Mouse (Mus musculus) MEL (cell line): Measurements from ENCODE around the gene Lhfp. TPM values are rescaled to one million over a fixed set of nuclear protein-coding genes. Genes with fewer than 3 reads are reported as not detected.

ENCODE experiments used
- DNase-seq: peaks from one replicate; pipeline ENCODE4 v3.0.0; 2011; ENCODE audit warnings: low read depth, low spot score
- H3K27ac ChIP-seq: 2 replicates; pipeline ENCODE4 v1.5.1; 2012; ENCODE audit warnings: low read depth, mild to moderate bottlenecking, control low read depth, low read length, moderate library complexity; ENCODE audit not compliant: control insufficient read depth
- H3K27me3 ChIP-seq, 2 experiments: fragments of 150-350 bp in 1 of 2; sonication (generic) in 1 of 2; 2 replicates each; pipeline ENCODE4 v1.6.1; 2012; ENCODE audit warnings: low read length in 2 of 2, mild to moderate bottlenecking in 2 of 2, improper control_type of control experiment in 1 of 2, moderate library complexity in 1 of 2; ENCODE audit not compliant: insufficient read depth in 2 of 2, control insufficient read depth in 1 of 2
- H3K36me3 ChIP-seq, 2 experiments: 2 replicates each; pipeline ENCODE4 v1.6.1; 2012 to 2014; ENCODE audit warnings: low read length in 2 of 2, improper control_type of control experiment in 1 of 2, inconsistent platforms in 1 of 2, mild to moderate bottlenecking in 1 of 2; ENCODE audit not compliant: insufficient read depth in 2 of 2, control insufficient read depth in 1 of 2
- H3K4me1 ChIP-seq, 2 experiments: fragments of 150-350 bp in 1 of 2; sonication (generic) in 1 of 2; 2 replicates each; pipeline ENCODE4 v1.6.1; 2012; ENCODE audit warnings: low read length in 2 of 2, improper control_type of control experiment in 1 of 2, mild to moderate bottlenecking in 1 of 2; ENCODE audit not compliant: insufficient read depth in 2 of 2, control insufficient read depth in 1 of 2
- H3K4me3 ChIP-seq, 2 experiments: fragments of 150-350 bp in 1 of 2; sonication (generic) in 1 of 2; 2 replicates each; pipeline ENCODE4 v1.5.1; 2012; ENCODE audit warnings: low read depth in 2 of 2, low read length in 2 of 2, mild to moderate bottlenecking in 2 of 2, moderate library complexity in 2 of 2, control low read depth in 1 of 2, improper control_type of control experiment in 1 of 2; ENCODE audit not compliant: control insufficient read depth in 1 of 2, insufficient read depth in 1 of 2
- H3K79me2 ChIP-seq: 2 replicates; pipeline ENCODE4 v1.6.1; 2012; ENCODE audit warnings: mild to moderate bottlenecking, low read length, moderate library complexity; ENCODE audit not compliant: control insufficient read depth, poor library complexity, insufficient read depth
- H3K9ac ChIP-seq: 2 replicates; pipeline ENCODE4 v1.6.1; 2012; ENCODE audit warnings: low read depth, mild to moderate bottlenecking, control low read depth, low read length, moderate library complexity; ENCODE audit not compliant: control insufficient read depth, poor library complexity, severe bottlenecking
- H3K9me3 ChIP-seq: fragments of 150-350 bp; sonication (generic); replicated peaks from 2 replicates; pipeline ENCODE4 v1.6.1; 2012; ENCODE audit warnings: mild to moderate bottlenecking, low read length, improper control_type of control experiment, moderate library complexity; ENCODE audit not compliant: insufficient read depth
- BHLHE40 ChIP-seq: IDR thresholded peaks from 2 replicates; pipeline ENCODE4 v1.6.1; 2012; ENCODE audit warnings: low read depth, mild to moderate bottlenecking, inconsistent platforms, low read length, improper control_type of control experiment, borderline replicate concordance
- CHD1 ChIP-seq: IDR thresholded peaks from 2 replicates; pipeline ENCODE4 v1.6.1; 2012; ENCODE audit warnings: low read depth, mild to moderate bottlenecking, inconsistent platforms, low read length, improper control_type of control experiment
- CTCF ChIP-seq, 3 experiments: IDR thresholded peaks in 2 of 3; conservative IDR thresholded peaks in 1 of 3; 2 replicates each; pipeline ENCODE4 v1.5.1; 2011 to 2012; ENCODE audit warnings: low read length in 3 of 3, low read depth in 2 of 3, mild to moderate bottlenecking in 2 of 3, improper control_type of control experiment in 1 of 3, inconsistent platforms in 1 of 3, mixed read lengths in 1 of 3, moderate library complexity in 1 of 3; ENCODE audit not compliant: control insufficient read depth in 1 of 3, insufficient read depth in 1 of 3, poor library complexity in 1 of 3, severe bottlenecking in 1 of 3
- E2F4 ChIP-seq: IDR thresholded peaks from 2 replicates; pipeline ENCODE4 v1.6.1; 2011; ENCODE audit warnings: low read depth, low read length, improper control_type of control experiment, borderline replicate concordance
- EP300 ChIP-seq, 2 experiments: IDR thresholded peaks; 2 replicates each; pipeline ENCODE4 v1.6.1; 2011; ENCODE audit warnings: improper control_type of control experiment in 2 of 2, low read length in 2 of 2, low read depth in 1 of 2, mild to moderate bottlenecking in 1 of 2
- GATA1 ChIP-seq: IDR thresholded peaks from 2 replicates; pipeline ENCODE4 v1.6.1; 2011; ENCODE audit warnings: low read depth, low read length, improper control_type of control experiment
- HCFC1 ChIP-seq: IDR thresholded peaks from 2 replicates; pipeline ENCODE4 v1.6.1; 2012; ENCODE audit warnings: low read depth, mild to moderate bottlenecking, inconsistent platforms, low read length, improper control_type of control experiment, moderate library complexity
- JUND ChIP-seq: IDR thresholded peaks from 2 replicates; pipeline ENCODE4 v1.6.1; 2011; ENCODE audit warnings: low read depth, mild to moderate bottlenecking, improper control_type of control experiment, low read length
- MAFK ChIP-seq: IDR thresholded peaks from 2 replicates; pipeline ENCODE4 v1.6.1; 2011; ENCODE audit warnings: low read depth, mild to moderate bottlenecking, low read length, improper control_type of control experiment, borderline replicate concordance
- MAX ChIP-seq: IDR thresholded peaks from 2 replicates; pipeline ENCODE4 v1.6.1; 2011; ENCODE audit warnings: low read length, improper control_type of control experiment
- MEF2A ChIP-seq: IDR thresholded peaks from 2 replicates; pipeline ENCODE4 v1.6.1; 2014; ENCODE audit warnings: low read depth, mild to moderate bottlenecking, inconsistent platforms, low read length, improper control_type of control experiment; ENCODE audit not compliant: poor library complexity, insufficient replicate concordance, severe bottlenecking; ENCODE audit errors: extremely low read depth
- MYC ChIP-seq: IDR thresholded peaks from 2 replicates; pipeline ENCODE4 v1.6.1; 2011; ENCODE audit warnings: low read depth, mild to moderate bottlenecking, low read length, improper control_type of control experiment, moderate library complexity
- NELFE ChIP-seq: IDR thresholded peaks from 2 replicates; pipeline ENCODE4 v1.6.1; 2011; ENCODE audit warnings: low read depth, low read length, improper control_type of control experiment
- POLR2A ChIP-seq, 2 experiments: IDR thresholded peaks; 2 replicates each; pipeline ENCODE4 v1.6.1; 2011 to 2012; ENCODE audit warnings: low read length in 2 of 2, mild to moderate bottlenecking in 2 of 2, control low read depth in 1 of 2, improper control_type of control experiment in 1 of 2, low read depth in 1 of 2, moderate library complexity in 1 of 2; ENCODE audit not compliant: control insufficient read depth in 1 of 2, insufficient read depth in 1 of 2, poor library complexity in 1 of 2
- RAD21 ChIP-seq: IDR thresholded peaks from 2 replicates; pipeline ENCODE4 v1.6.1; 2011; ENCODE audit warnings: mild to moderate bottlenecking, low read depth, low read length, improper control_type of control experiment
- RCOR1 ChIP-seq: IDR thresholded peaks from 2 replicates; pipeline ENCODE4 v1.6.1; 2012; ENCODE audit warnings: low read depth, mild to moderate bottlenecking, inconsistent platforms, low read length, improper control_type of control experiment
- SIN3A ChIP-seq: IDR thresholded peaks from 2 replicates; pipeline ENCODE4 v1.6.1; 2012; ENCODE audit warnings: low read length, improper control_type of control experiment, inconsistent platforms
- SMC3 ChIP-seq: IDR thresholded peaks from 2 replicates; pipeline ENCODE4 v1.6.1; 2011; ENCODE audit warnings: low read depth, low read length, improper control_type of control experiment
- USF1 ChIP-seq: IDR thresholded peaks from 2 replicates; pipeline ENCODE4 v1.6.1; 2014; ENCODE audit warnings: low read depth, mild to moderate bottlenecking, inconsistent platforms, low read length, improper control_type of control experiment, moderate library complexity
- ZC3H11A ChIP-seq: IDR thresholded peaks from 2 replicates; pipeline ENCODE4 v1.6.1; 2012; ENCODE audit warnings: low read depth, mild to moderate bottlenecking, inconsistent platforms, low read length, improper control_type of control experiment
- ZMIZ1 ChIP-seq: IDR thresholded peaks from 2 replicates; pipeline ENCODE4 v1.6.1; 2012; ENCODE audit warnings: low read depth, mild to moderate bottlenecking, inconsistent platforms, low read length, improper control_type of control experiment, moderate library complexity
- ZNF384 ChIP-seq: IDR thresholded peaks from 2 replicates; pipeline ENCODE4 v1.6.1; 2012; ENCODE audit warnings: low read depth, mild to moderate bottlenecking, inconsistent platforms, low read length, improper control_type of control experiment
- polyA plus RNA-seq, 2 experiments: library from polyadenylated mRNA; stranded (reverse) in 1 of 2; unstranded in 1 of 2; fragments of >175 nt in 1 of 2; fragments of >200 nt in 1 of 2; gene quantifications; 2 replicates each; pipeline versions ENCODE4 v1.2.1 to v1.2.4; 2012; ENCODE audit warnings: low replicate concordance in 2 of 2, low read depth in 1 of 2; ENCODE audit not compliant: insufficient read length in 2 of 2, insufficient read depth in 1 of 2, missing spikeins in 1 of 2
- total RNA-seq: library from RNA; depleted of rRNA; stranded (reverse); fragments of 300-350 nt; gene quantifications from 2 replicates; pipeline ENCODE4 v1.2.3, GENCODE M21; 2012

Gene Lhfp
- total and polyA plus RNA-seq, 3 experiments = not detected

DNA sequence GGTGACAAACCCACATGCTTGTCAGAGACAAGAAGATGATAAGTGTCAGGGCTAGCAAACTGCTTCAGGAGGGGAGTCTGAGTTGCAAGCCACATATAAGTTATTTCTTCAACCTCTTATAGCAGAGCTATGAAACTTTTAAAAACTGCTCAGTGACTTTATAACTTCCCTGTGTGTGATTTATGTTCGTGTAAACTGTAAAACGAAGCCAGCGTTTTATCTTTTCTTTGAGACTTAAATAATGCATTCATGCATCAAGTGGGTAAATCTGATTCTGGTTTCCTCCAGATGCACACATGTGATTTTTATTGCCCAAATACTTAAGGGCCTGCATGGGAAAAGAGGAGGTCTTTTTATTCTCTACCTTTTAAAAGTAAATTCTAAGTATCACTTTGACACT, 161.4 kb downstream of the Lhfp start:
- Histone ChIP-seq H3K9ac (no peak overlapping the region), H3K36me3 (no peaks in the 10 kb centered on the region), H3K27ac (no peak overlapping the region), H3K9me3 (no peaks in the 10 kb centered on the region)
- no peak for DNase-seq
- no peak for TF ChIP-seq CHD1
- TF ChIP-seq MEF2A = no peak
- TF ChIP-seq RAD21 = no peak
- TF ChIP-seq EP300 (IDR thresholded peaks at IDR 0.05; ENCODE audit: low read depth in 1 of 2, low read length in 2 of 2) = no peak
- TF ChIP-seq MAX = no peak
- TF ChIP-seq MAFK = no peak
- no peak for TF ChIP-seq SMC3
- no peak for TF ChIP-seq CTCF (IDR thresholded peaks at IDR 0.05 in 2 of 3, conservative IDR thresholded peaks at IDR 0.05 in 1 of 3; ENCODE audit: control insufficient read depth in 1 of 3, insufficient read depth in 1 of 3, low read depth in 2 of 3, low read length in 3 of 3, poor library complexity in 1 of 3, severe bottlenecking in 1 of 3)
- no peak for TF ChIP-seq USF1
- no peak for TF ChIP-seq ZNF384
- TF ChIP-seq NELFE = no peak
- no peak for TF ChIP-seq JUND
- TF ChIP-seq ZC3H11A = no peak
- no peak for TF ChIP-seq POLR2A (IDR thresholded peaks at IDR 0.05; ENCODE audit: control insufficient read depth in 1 of 2, insufficient read depth in 1 of 2, low read depth in 1 of 2, low read length in 2 of 2, poor library complexity in 1 of 2)
- no peak for TF ChIP-seq BHLHE40
- no peak for TF ChIP-seq E2F4
- TF ChIP-seq MYC = no peak
- no peak for TF ChIP-seq RCOR1
- TF ChIP-seq, all 39 proteins: peak for 0
- Histone ChIP-seq H3K27me3 (no peaks in the 10 kb centered on the region), H3K4me3 (no peak overlapping the region), H3K79me2 (no peaks in the 10 kb centered on the region), H3K4me1 (no peaks in the 10 kb centered on the region)

- Histone ChIP-seq H3K27ac (no peak overlapping the region), H3K9ac (no peak overlapping the region), H3K27me3 (no peaks in the 10 kb centered on the region), H3K4me3 (no peak overlapping the region), H3K79me2 (no peaks in the 10 kb centered on the region), H3K36me3 (no peaks in the 10 kb centered on the region), H3K4me1 (no peaks in the 10 kb centered on the region), H3K9me3 (no peaks in the 10 kb centered on the region)
- no peak for DNase-seq
- TF ChIP-seq MEF2A (no peak), MAFK (no peak), BHLHE40 (no peak), HCFC1 (no peak), GATA1 (no peak), ZMIZ1 (no peak), SIN3A (no peak)
Measured at GRCm38 (mm10) chr3:53203656-53204055, 162.3 kb downstream of the Lhfp start.
